Mouse (Mus musculus) cerebellum, adult 2 months (tissue): Measurements from ENCODE around the gene Nudt21.

Experiments
- CTCF ChIP-seq: fragments of 200-500 bp; IDR thresholded peaks from 2 replicates; pipeline ENCODE4 v1.5.1; 2011; ENCODE audit warnings: low read depth, mild to moderate bottlenecking, control low read depth, low read length, moderate library complexity, borderline replicate concordance; ENCODE audit not compliant: insufficient read depth
- POLR2A ChIP-seq: fragments of 200-500 bp; IDR thresholded peaks from 2 replicates; pipeline ENCODE4 v1.6.1; 2011; ENCODE audit warnings: low read length, control low read depth, borderline replicate concordance; ENCODE audit not compliant: insufficient read depth

DNA sequence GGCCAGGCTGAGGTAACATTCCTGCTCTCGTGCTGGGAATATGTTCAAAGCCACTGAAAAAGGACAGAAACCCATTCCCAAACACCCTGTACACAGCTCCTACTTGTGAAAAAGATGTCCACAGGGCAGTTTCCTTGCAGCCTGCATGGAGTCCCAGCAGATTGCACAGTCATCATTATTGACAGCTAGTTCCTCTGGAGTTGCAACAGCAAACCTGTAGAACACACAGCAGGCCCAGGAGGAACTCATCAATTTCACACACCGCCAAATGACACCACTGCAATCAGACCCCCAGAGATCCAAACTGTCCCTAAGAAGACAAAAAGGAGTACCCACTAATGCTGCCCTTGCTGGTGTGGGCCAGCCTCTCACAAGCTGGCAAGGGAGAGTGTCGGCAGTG, 52.1 kb downstream of the Nudt21 start:
- TF ChIP-seq CTCF (no peak), POLR2A (no peak)
